Mouse (Mus musculus): ENCODE data around the gene Thnsl2. TPM values are rescaled to one million over a fixed set of nuclear protein-coding genes. Genes with fewer than 3 reads are reported as not detected.

The Thnsl2 gene
- polyA plus RNA-seq, 1 experiment from 2014 or later: 5.5 TPM

GRCm38 (mm10) chr6:71111419-71112113, 32.7 kb downstream of the Thnsl2 start:
- Histone ChIP-seq H3K9ac (no peak overlapping the region), H3K27ac (no peak overlapping the region), H3K27me3 (ENCODE audit: control insufficient read depth, insufficient read depth, low read length) (no peaks in the 10 kb centered on the region), H3K36me3 (replicated peaks; ENCODE audit: control insufficient read depth, insufficient read depth) (no peaks in the 10 kb centered on the region), H3K4me1 (replicated peaks; ENCODE audit: control insufficient read depth, insufficient read depth, low read length) (no peaks in the 10 kb centered on the region), H3K9me3 (ENCODE audit: control insufficient read depth, low read length) (no peaks in the 10 kb centered on the region), H3K4me3 (replicated peaks; ENCODE audit: low read length) (no peak overlapping the region), H3K4me2 (replicated peaks) (no peak overlapping the region)
- ATAC-seq (ENCODE audit: low FRiP score): no peak
- no peak for DNase-seq (ENCODE audit: low spot score)
- WGBS: 73% methylated on average over 11 of the region's 11 CpGs

- H3K4me2 ChIP-seq (replicated peaks): no peak overlapping the region
- ATAC-seq (ENCODE audit: low FRiP score) (no peak), DNase-seq (ENCODE audit: low spot score) (no peak)
- H3K27me3 ChIP-seq (ENCODE audit: control insufficient read depth, insufficient read depth, low read length): no peaks in the 10 kb centered on the region
- H3K27ac ChIP-seq: no peak overlapping the region
- no peaks in the 10 kb centered on the region for H3K9me3 ChIP-seq (ENCODE audit: control insufficient read depth, low read length)
- 78% methylated on average over 19 of the region's 19 CpGs for WGBS
- no peak overlapping the region for H3K4me3 ChIP-seq (replicated peaks; ENCODE audit: low read length)
- H3K4me1 ChIP-seq (replicated peaks; ENCODE audit: control insufficient read depth, insufficient read depth, low read length): no peaks in the 10 kb centered on the region
- no peaks in the 10 kb centered on the region for H3K36me3 ChIP-seq (replicated peaks; ENCODE audit: control insufficient read depth, insufficient read depth)
- H3K9ac ChIP-seq: no peak overlapping the region
Observed at GRCm38 (mm10) chr6:71106170-71106945, 37.9 kb downstream of the Thnsl2 start.

- Histone ChIP-seq H3K27ac (no peak overlapping the region), H3K4me1 (replicated peaks; ENCODE audit: control insufficient read depth, insufficient read depth, low read length) (no peaks in the 10 kb centered on the region), H3K9ac (no peak overlapping the region), H3K27me3 (ENCODE audit: control insufficient read depth, insufficient read depth, low read length) (no peaks in the 10 kb centered on the region), H3K4me3 (replicated peaks; ENCODE audit: low read length) (no peak overlapping the region), H3K36me3 (replicated peaks; ENCODE audit: control insufficient read depth, insufficient read depth) (no peaks in the 10 kb centered on the region), H3K9me3 (ENCODE audit: control insufficient read depth, low read length) (no peaks in the 10 kb centered on the region), H3K4me2 (replicated peaks) (no peak overlapping the region)
- DNase-seq (ENCODE audit: low spot score): no peak
- WGBS: 78% methylated on average over 3 of the region's 3 CpGs
- no peak for ATAC-seq (ENCODE audit: low FRiP score)
Observed at GRCm38 (mm10) chr6:71096126-71096525, 48.1 kb downstream of the Thnsl2 start.

- Histone ChIP-seq H3K4me1 (replicated peaks; ENCODE audit: control insufficient read depth, insufficient read depth, low read length) (no peaks in the 10 kb centered on the region), H3K27me3 (ENCODE audit: control insufficient read depth, insufficient read depth, low read length) (no peaks in the 10 kb centered on the region), H3K4me3 (replicated peaks; ENCODE audit: low read length) (no peak overlapping the region), H3K4me2 (replicated peaks) (no peak overlapping the region), H3K36me3 (replicated peaks; ENCODE audit: control insufficient read depth, insufficient read depth) (no peaks in the 10 kb centered on the region), H3K9me3 (ENCODE audit: control insufficient read depth, low read length) (no peaks in the 10 kb centered on the region), H3K9ac (no peak overlapping the region), H3K27ac (no peak overlapping the region)
- DNase-seq (ENCODE audit: low spot score) (peak; percentile 37), ATAC-seq (ENCODE audit: low FRiP score) (peak; percentile 40; the same call in 1 of the 2 replicates)
- WGBS: 65% methylated on average over 5 of the region's 5 CpGs
Observed at GRCm38 (mm10) chr6:71094693-71095092, 49.5 kb downstream of the Thnsl2 start.

- H3K4me3 ChIP-seq (replicated peaks; ENCODE audit: low read length): no peak overlapping the region
- no peak overlapping the region for H3K4me2 ChIP-seq (replicated peaks)
- DNase-seq (ENCODE audit: low spot score): no peak
- no peaks in the 10 kb centered on the region for H3K36me3 ChIP-seq (replicated peaks; ENCODE audit: control insufficient read depth, insufficient read depth)
- 87% methylated on average over 6 of the region's 6 CpGs for WGBS
- no peaks in the 10 kb centered on the region for H3K4me1 ChIP-seq (replicated peaks; ENCODE audit: control insufficient read depth, insufficient read depth, low read length)
- H3K27ac ChIP-seq: no peak overlapping the region
- no peak for ATAC-seq (ENCODE audit: low FRiP score)
- no peak overlapping the region for H3K9ac ChIP-seq
- H3K9me3 ChIP-seq (ENCODE audit: control insufficient read depth, low read length): no peaks in the 10 kb centered on the region
- no peaks in the 10 kb centered on the region for H3K27me3 ChIP-seq (ENCODE audit: control insufficient read depth, insufficient read depth, low read length)
Observed at GRCm38 (mm10) chr6:71093686-71094085, 50.6 kb downstream of the Thnsl2 start.

- Histone ChIP-seq H3K9ac (no peak overlapping the region), H3K9me3 (ENCODE audit: control insufficient read depth, low read length) (no peaks in the 10 kb centered on the region), H3K4me1 (replicated peaks; ENCODE audit: control insufficient read depth, insufficient read depth, low read length) (no peaks in the 10 kb centered on the region), H3K27ac (no peak overlapping the region), H3K4me3 (replicated peaks; ENCODE audit: low read length) (no peak overlapping the region), H3K4me2 (replicated peaks) (no peak overlapping the region), H3K36me3 (replicated peaks; ENCODE audit: control insufficient read depth, insufficient read depth) (no peaks in the 10 kb centered on the region), H3K27me3 (ENCODE audit: control insufficient read depth, insufficient read depth, low read length) (no peaks in the 10 kb centered on the region)
- DNase-seq (ENCODE audit: low spot score) (no peak), ATAC-seq (ENCODE audit: low FRiP score) (no peak)
- WGBS: 89% methylated on average over 5 of the region's 5 CpGs
Observed at GRCm38 (mm10) chr6:71090475-71090874, 53.8 kb downstream of the Thnsl2 start.

GRCm38 (mm10) chr6:71089735-71090134, 54.5 kb downstream of the Thnsl2 start:
- H3K4me3 ChIP-seq (replicated peaks; ENCODE audit: low read length): no peak overlapping the region
- ATAC-seq (ENCODE audit: low FRiP score) (no peak), DNase-seq (ENCODE audit: low spot score) (no peak)
- 87% methylated on average over 4 of the region's 4 CpGs for WGBS
- H3K4me1 ChIP-seq (replicated peaks; ENCODE audit: control insufficient read depth, insufficient read depth, low read length): no peaks in the 10 kb centered on the region
- H3K9me3 ChIP-seq (ENCODE audit: control insufficient read depth, low read length): no peaks in the 10 kb centered on the region
- H3K36me3 ChIP-seq (replicated peaks; ENCODE audit: control insufficient read depth, insufficient read depth): no peaks in the 10 kb centered on the region
- no peak overlapping the region for H3K4me2 ChIP-seq (replicated peaks)
- H3K27me3 ChIP-seq (ENCODE audit: control insufficient read depth, insufficient read depth, low read length): no peaks in the 10 kb centered on the region
- no peak overlapping the region for H3K27ac ChIP-seq
- H3K9ac ChIP-seq: no peak overlapping the region

GRCm38 (mm10) chr6:71088992-71089391, 55.2 kb downstream of the Thnsl2 start:
- Histone ChIP-seq H3K4me3 (replicated peaks; ENCODE audit: low read length) (no peak overlapping the region), H3K36me3 (replicated peaks; ENCODE audit: control insufficient read depth, insufficient read depth) (no peaks in the 10 kb centered on the region), H3K4me2 (replicated peaks) (no peak overlapping the region), H3K27ac (no peak overlapping the region), H3K27me3 (ENCODE audit: control insufficient read depth, insufficient read depth, low read length) (no peaks in the 10 kb centered on the region), H3K9ac (no peak overlapping the region), H3K9me3 (ENCODE audit: control insufficient read depth, low read length) (no peaks in the 10 kb centered on the region), H3K4me1 (replicated peaks; ENCODE audit: control insufficient read depth, insufficient read depth, low read length) (no peaks in the 10 kb centered on the region)
- DNase-seq (ENCODE audit: low spot score) (no peak), ATAC-seq (ENCODE audit: low FRiP score) (no peak)
- WGBS: 78% methylated on average over 4 of the region's 4 CpGs

GRCm38 (mm10) chr6:71083441-71083840, 60.8 kb downstream of the Thnsl2 start:
- H3K4me2 ChIP-seq (replicated peaks): no peak overlapping the region
- DNase-seq (ENCODE audit: low spot score): no peak
- no peak overlapping the region for H3K9ac ChIP-seq
- H3K27me3 ChIP-seq (ENCODE audit: control insufficient read depth, insufficient read depth, low read length): no peaks in the 10 kb centered on the region
- 86% methylated on average over 7 of the region's 7 CpGs for WGBS
- H3K4me3 ChIP-seq (replicated peaks; ENCODE audit: low read length): no peak overlapping the region
- H3K9me3 ChIP-seq (ENCODE audit: control insufficient read depth, low read length): no peaks in the 10 kb centered on the region
- no peak overlapping the region for H3K27ac ChIP-seq
- no peak for ATAC-seq (ENCODE audit: low FRiP score)
- H3K4me1 ChIP-seq (replicated peaks; ENCODE audit: control insufficient read depth, insufficient read depth, low read length): no peaks in the 10 kb centered on the region
- no peaks in the 10 kb centered on the region for H3K36me3 ChIP-seq (replicated peaks; ENCODE audit: control insufficient read depth, insufficient read depth)
